Mouse (Mus musculus) kidney, embryonic 14.5 days (tissue): Measurements from ENCODE around the gene Fam166a. TPM values are rescaled to one million over a fixed set of nuclear protein-coding genes. Genes with fewer than 3 reads are reported as not detected.

Experiments
- ATAC-seq: fragments of 200-750 bp; cut with Nextera tagmentation; 2 replicates; pipeline ENCODE4 v1.8.0; 2017; ENCODE audit warnings: moderate number of reproducible peaks, mild to moderate bottlenecking, moderate TSS enrichment, moderate library complexity; ENCODE audit not compliant: low FRiP score, low TSS enrichment
- H3K27ac ChIP-seq: fragments of 300-500 bp; sonication (generic); 2 replicates; pipeline ENCODE4 v1.5.1; 2014; ENCODE audit warnings: low read depth, mild to moderate bottlenecking, low read length, moderate library complexity, mixed read lengths
- H3K27me3 ChIP-seq: fragments of 300-500 bp; sonication (generic); 2 replicates; pipeline ENCODE4 v1.6.1; 2014; ENCODE audit warnings: mild to moderate bottlenecking, low read length; ENCODE audit not compliant: control insufficient read depth, insufficient read depth
- H3K36me3 ChIP-seq: fragments of 300-500 bp; sonication (generic); 2 replicates; pipeline ENCODE4 v1.6.1; 2014; ENCODE audit warnings: low read length, mixed read lengths; ENCODE audit not compliant: control insufficient read depth, insufficient read depth
- H3K4me1 ChIP-seq: fragments of 300-500 bp; sonication (generic); 2 replicates; pipeline ENCODE4 v1.6.1; 2014; ENCODE audit warnings: low read length, mixed read lengths; ENCODE audit not compliant: control insufficient read depth, insufficient read depth
- H3K4me2 ChIP-seq: fragments of 300-500 bp; sonication (generic); replicated peaks from 2 replicates; pipeline ENCODE4 v1.6.1; 2014; ENCODE audit warnings: low read depth, mild to moderate bottlenecking, low read length
- H3K4me3 ChIP-seq: fragments of 300-500 bp; sonication (generic); 2 replicates; pipeline ENCODE4 v1.5.1; 2014; ENCODE audit warnings: mild to moderate bottlenecking, low read length
- H3K9ac ChIP-seq: fragments of 300-500 bp; sonication (generic); 2 replicates; pipeline ENCODE4 v1.6.1; 2014; ENCODE audit warnings: low read depth, mild to moderate bottlenecking, low read length, moderate library complexity
- H3K9me3 ChIP-seq: fragments of 300-500 bp; sonication (generic); 2 replicates; pipeline ENCODE4 v1.6.1; 2016; ENCODE audit warnings: low read length; ENCODE audit not compliant: control insufficient read depth
- WGBS: fragments of 180-500 bp; shearing (Covaris S2); extraction: QIAGEN DNeasy Blood & Tissue Kit; methylation state at CpG from one replicate; pipeline ENCODE4 v1.1.7; 2014; 5-methylcytosine and 5-hydroxymethylcytosine counted together
- polyA plus RNA-seq: library from polyadenylated mRNA; unstranded; fragments of >200 nt; fragmentation: Nextera tagmentation; extraction: Ambion mirVana; gene quantifications from 2 replicates; pipeline ENCODE4 v1.2.1, GENCODE M21; 2014

Fam166a gene
- polyA plus RNA-seq, 1 experiment from 2014 or later: 0.55 TPM

GRCm38 (mm10) chr2:25264851-25265250, 46.3 kb downstream of the Fam166a start:
- Histone ChIP-seq H3K4me3 (no peak overlapping the region), H3K9me3 (no peaks in the 10 kb centered on the region), H3K4me2 (peak overlapping the region; percentile 15; the same call in 1 of the 2 replicates), H3K36me3 (peaks cover 12% of the 10 kb centered on the region), H3K27ac (no peak overlapping the region), H3K27me3 (peaks cover 14% of the 10 kb centered on the region), H3K4me1 (peaks cover 14% of the 10 kb centered on the region), H3K9ac (no peak overlapping the region)
- no peak for ATAC-seq
- WGBS: 70% methylated on average over 3 of the region's 3 CpGs

GRCm38 (mm10) chr2:25265897-25266656, 47.5 kb downstream of the Fam166a start:
- H3K36me3 ChIP-seq: peaks cover 23% of the 10 kb centered on the region
- H3K27me3 ChIP-seq: peaks cover 14% of the 10 kb centered on the region
- H3K9me3 ChIP-seq: no peaks in the 10 kb centered on the region
- no peak overlapping the region for H3K27ac ChIP-seq
- no peak overlapping the region for H3K4me2 ChIP-seq
- H3K9ac ChIP-seq: peak overlapping the region; percentile 24; the same call in 1 of the 2 replicates
- H3K4me3 ChIP-seq: no peak overlapping the region
- H3K4me1 ChIP-seq: peaks cover 18% of the 10 kb centered on the region
- 60% methylated on average over 6 of the region's 6 CpGs for WGBS
- ATAC-seq: no peak

- peak overlapping the region; percentile 24; the same call in 1 of the 2 replicates for H3K9ac ChIP-seq
These were observed 48.2 kb downstream of the Fam166a start for GRCm38 (mm10) chr2:25266720-25267119.

GRCm38 (mm10) chr2:25267241-25267640, 48.7 kb downstream of the Fam166a start:
- no peak overlapping the region for H3K4me2 ChIP-seq
- peaks cover 24% of the 10 kb centered on the region for H3K4me1 ChIP-seq
- no peak for ATAC-seq
- peaks cover 14% of the 10 kb centered on the region for H3K27me3 ChIP-seq
- no peak overlapping the region for H3K9ac ChIP-seq
- H3K4me3 ChIP-seq: no peak overlapping the region
- no peaks in the 10 kb centered on the region for H3K9me3 ChIP-seq
- H3K27ac ChIP-seq: no peak overlapping the region
- H3K36me3 ChIP-seq: peaks cover 24% of the 10 kb centered on the region

More at GRCm38 (mm10) chr2:25266720-25267119, 48.2 kb downstream of the Fam166a start:
- 28% methylated on average over 2 of the region's 2 CpGs for WGBS
- H3K27me3 ChIP-seq: peaks cover 14% of the 10 kb centered on the region
- peaks cover 24% of the 10 kb centered on the region for H3K36me3 ChIP-seq
- H3K9me3 ChIP-seq: no peaks in the 10 kb centered on the region
- H3K4me2 ChIP-seq: no peak overlapping the region
- peaks cover 24% of the 10 kb centered on the region for H3K4me1 ChIP-seq
- H3K27ac ChIP-seq: no peak overlapping the region
- no peak for ATAC-seq
- no peak overlapping the region for H3K4me3 ChIP-seq

- Histone ChIP-seq H3K27ac (no peak overlapping the region), H3K4me2 (no peak overlapping the region), H3K27me3 (peaks cover 14% of the 10 kb centered on the region), H3K4me3 (no peak overlapping the region), H3K4me1 (peaks cover 24% of the 10 kb centered on the region), H3K9me3 (no peaks in the 10 kb centered on the region), H3K9ac (no peak overlapping the region), H3K36me3 (peaks cover 24% of the 10 kb centered on the region)
- WGBS: 84% methylated on average over 4 of the region's 4 CpGs
- ATAC-seq: no peak
These were observed 49.3 kb downstream of the Fam166a start for GRCm38 (mm10) chr2:25267746-25268309.

Other genes with a start within 250 kb of the Fam166a start
- gene Mrpl41, start 243.6 kb upstream of the Fam166a start, polyA plus RNA-seq: 132 and 152 TPM in 2 replicates
- gene Pnpla7, start 242.7 kb upstream of the Fam166a start, polyA plus RNA-seq: 6.0 and 7.5 TPM in 2 replicates
- 57.4 and 67.7 TPM in 2 replicates for gene Nsmf, start 164.4 kb upstream of the Fam166a start, polyA plus RNA-seq
- 1.3 and 3.0 TPM in 2 replicates for gene Entpd8, start 138.4 kb upstream of the Fam166a start, polyA plus RNA-seq
- gene Noxa1, start 123.6 kb upstream of the Fam166a start, polyA plus RNA-seq: 0.36 and 0.53 TPM in 2 replicates
- gene Nrarp, start 38.0 kb upstream of the Fam166a start, polyA plus RNA-seq: 8.7 and 21.0 TPM in 2 replicates
- gene Tor4a, start 21.9 kb upstream of the Fam166a start, polyA plus RNA-seq: 6.8 and 11.3 TPM in 2 replicates
- gene Nelfb, start 7.3 kb upstream of the Fam166a start, polyA plus RNA-seq: 72.7 and 101 TPM in 2 replicates
- gene Stpg3, start 4.1 kb upstream of the Fam166a start, polyA plus RNA-seq: 0.49 and 0.54 TPM in 2 replicates
- gene Tubb4b, start 6.0 kb downstream of the Fam166a start, polyA plus RNA-seq: 532 and 565 TPM in 2 replicates
- 0.34 and 0.57 TPM in 2 replicates for gene Slc34a3, start 15.6 kb downstream of the Fam166a start, polyA plus RNA-seq
- 0.20 and 0.39 TPM in 2 replicates for gene Rnf224, start 18.0 kb downstream of the Fam166a start, polyA plus RNA-seq
- 19.8 and 21.2 TPM in 2 replicates for gene Rnf208, start 23.5 kb downstream of the Fam166a start, polyA plus RNA-seq
- not detected in 2 replicates for gene Cysrt1, start 23.7 kb downstream of the Fam166a start, polyA plus RNA-seq
- 3.6 and 4.7 TPM in 2 replicates for gene AL732309.1, start 28.1 kb downstream of the Fam166a start, polyA plus RNA-seq
- gene Tmem203, start 36.7 kb downstream of the Fam166a start, polyA plus RNA-seq: 17.0 and 25.4 TPM in 2 replicates
- gene Tprn, start 43.9 kb downstream of the Fam166a start, polyA plus RNA-seq: 5.8 and 7.3 TPM in 2 replicates
- gene Ssna1, start 53.7 kb downstream of the Fam166a start, polyA plus RNA-seq: 212 and 253 TPM in 2 replicates
- gene Anapc2, start 53.7 kb downstream of the Fam166a start, polyA plus RNA-seq: 71.4 and 111 TPM in 2 replicates
- gene Tmem210, start 69.4 kb downstream of the Fam166a start, polyA plus RNA-seq: not detected in 2 replicates
- gene Lrrc26, start 71.2 kb downstream of the Fam166a start, polyA plus RNA-seq: not detected in 2 replicates
- gene Grin1, start 100.4 kb downstream of the Fam166a start, polyA plus RNA-seq: 0.32 and 0.64 TPM in 2 replicates
- 89.9 and 106 TPM in 2 replicates for gene Man1b1, start 113.6 kb downstream of the Fam166a start, polyA plus RNA-seq
- 15.4 and 16.2 TPM in 2 replicates for gene Dpp7, start 137.6 kb downstream of the Fam166a start, polyA plus RNA-seq
- gene Uap1l1, start 146.9 kb downstream of the Fam166a start, polyA plus RNA-seq: 19.3 and 25.0 TPM in 2 replicates
- 45.1 and 47.2 TPM in 2 replicates for gene Sapcd2, start 153.6 kb downstream of the Fam166a start, polyA plus RNA-seq
- 2.0 and 2.7 TPM in 2 replicates for gene Entpd2, start 177.1 kb downstream of the Fam166a start, polyA plus RNA-seq
- 32.8 and 34.0 TPM in 2 replicates for gene Npdc1, start 180.6 kb downstream of the Fam166a start, polyA plus RNA-seq
- gene Fut7, start 204.5 kb downstream of the Fam166a start, polyA plus RNA-seq: not detected in 2 replicates
- gene Abca2, start 210.0 kb downstream of the Fam166a start, polyA plus RNA-seq: 8.1 and 11.2 TPM in 2 replicates
- 0.57 and 1.2 TPM in 2 replicates for gene Clic3, start 238.1 kb downstream of the Fam166a start, polyA plus RNA-seq
- gene Paxx, start 242.3 kb downstream of the Fam166a start, polyA plus RNA-seq: 23.5 and 23.9 TPM in 2 replicates